Mouse (Mus musculus) spleen, adult 2 months (tissue): Measurements from ENCODE around the gene Klk1b9. TPM values are rescaled to one million over a fixed set of nuclear protein-coding genes. Genes with fewer than 3 reads are reported as not detected.
"Not testable (repeated sequence)": the region's sequence is repeated elsewhere in the genome, so short reads cannot be mapped to it uniquely, and the experiment has no call there.

Experiments
- DNase-seq, 2 experiments: peaks; one replicate each; pipeline versions ENCODE4 v3.0.0 to v3.0.0-alpha.2; 2012 to 2021; ENCODE audit warnings: low spot score in 2 of 2, low read depth in 1 of 2
- H3K27ac ChIP-seq: fragments of 200-500 bp; 2 replicates; pipeline ENCODE4 v1.5.1; 2012; ENCODE audit warnings: low read length, inconsistent platforms; ENCODE audit not compliant: insufficient read depth
- H3K27me3 ChIP-seq: fragments of 200-500 bp; 2 replicates; pipeline ENCODE4 v1.6.1; 2012; ENCODE audit warnings: mild to moderate bottlenecking, moderate library complexity, low read length, inconsistent platforms; ENCODE audit not compliant: control insufficient read depth, insufficient read depth
- H3K36me3 ChIP-seq: fragments of 200-500 bp; 2 replicates; pipeline ENCODE4 v1.6.1; 2012; ENCODE audit warnings: mild to moderate bottlenecking, low read length, inconsistent platforms; ENCODE audit not compliant: control insufficient read depth, insufficient read depth
- H3K4me1 ChIP-seq: fragments of 200-500 bp; 2 replicates; pipeline ENCODE4 v1.6.1; 2011; ENCODE audit warnings: inconsistent platforms; ENCODE audit not compliant: control insufficient read depth, insufficient read depth, insufficient read length
- H3K4me3 ChIP-seq: fragments of 200-500 bp; 2 replicates; pipeline ENCODE4 v1.5.1; 2011; ENCODE audit warnings: mild to moderate bottlenecking, inconsistent platforms; ENCODE audit not compliant: insufficient read depth, insufficient read length; ENCODE audit errors: extremely low read depth
- CTCF ChIP-seq: fragments of 200-500 bp; IDR thresholded peaks from 2 replicates; pipeline ENCODE4 v1.5.1; 2011; ENCODE audit warnings: mild to moderate bottlenecking, inconsistent platforms; ENCODE audit not compliant: insufficient read depth, insufficient read length, insufficient replicate concordance; ENCODE audit errors: extremely low read depth
- POLR2A ChIP-seq: fragments of 200-500 bp; IDR thresholded peaks from 2 replicates; pipeline ENCODE4 v1.6.1; 2011; ENCODE audit warnings: low read depth, low read length, inconsistent platforms
- WGBS: fragments of 180-500 bp; shearing (Covaris S2); methylation state at CpG from one replicate; pipeline ENCODE4 v1.1.7; 2018; 5-methylcytosine and 5-hydroxymethylcytosine counted together
- polyA plus RNA-seq: library from polyadenylated mRNA; depleted of rRNA; stranded (reverse); fragments of >200 nt; gene quantifications from 2 replicates; pipeline ENCODE4 v1.2.3, GENCODE M21; 2012; rRNA removed

Klk1b9 gene
- polyA plus RNA-seq: 0.22 TPM in 1 of 2 replicates, not detected in the other

- not testable (repeated sequence) for H3K27ac ChIP-seq, H3K4me3 ChIP-seq, H3K36me3 ChIP-seq, H3K27me3 ChIP-seq, DNase-seq, H3K4me1 ChIP-seq
- 82% methylated on average over 1 of the region's 1 CpGs for WGBS
These were observed at the start of gene Klk1b9 for GRCm38 (mm10) chr7:43975761-43976160. Gene Klk1b9, plus strand, starts transcription at chr7:43976061.

GRCm38 (mm10) chr7:43928521-43928920 is 47.3 kb upstream of the Klk1b9 start:
- H3K4me1 ChIP-seq: no peaks in the 10 kb centered on the region
- DNase-seq: no peak
- no peaks in the 10 kb centered on the region for H3K36me3 ChIP-seq
- H3K27me3 ChIP-seq: no peaks in the 10 kb centered on the region
- no peak overlapping the region for H3K27ac ChIP-seq
- WGBS: 50% methylated on average over 4 of the region's 4 CpGs
- H3K4me3 ChIP-seq: no peak overlapping the region
- no peak for TF ChIP-seq CTCF
- no peak for TF ChIP-seq POLR2A

- no peak for DNase-seq
- Histone ChIP-seq H3K36me3 (no peaks in the 10 kb centered on the region), H3K4me3 (no peak overlapping the region), H3K27ac (no peak overlapping the region), H3K27me3 (no peaks in the 10 kb centered on the region), H3K4me1 (no peaks in the 10 kb centered on the region)
- TF ChIP-seq CTCF (no peak), POLR2A (no peak)
- WGBS: 76% methylated on average over 4 of the region's 4 CpGs
These were observed 43.5 kb upstream of the Klk1b9 start for GRCm38 (mm10) chr7:43932337-43932736.

GRCm38 (mm10) chr7:43933440-43933839 is 42.4 kb upstream of the Klk1b9 start, which contains the start of gene Klk15:
Gene Klk15, plus strand, starts transcription at chr7:43933740.
- 81% methylated on average over 3 of the region's 3 CpGs for WGBS
- Histone ChIP-seq H3K4me3 (no peak within 1 kb of the TSS), H3K27me3 (no peaks in the 10 kb centered on the region), H3K36me3 (no peaks in the 10 kb centered on the region), H3K27ac (no peak within 1 kb of the TSS), H3K4me1 (no peaks in the 10 kb centered on the region)
- no peak for TF ChIP-seq POLR2A
- no peak for TF ChIP-seq CTCF
- no peak for DNase-seq

GRCm38 (mm10) chr7:43934747-43935146 is 41.1 kb upstream of the Klk1b9 start:
- Histone ChIP-seq H3K36me3 (no peaks in the 10 kb centered on the region), H3K27ac (no peak overlapping the region), H3K4me1 (no peaks in the 10 kb centered on the region), H3K4me3 (no peak overlapping the region), H3K27me3 (no peaks in the 10 kb centered on the region)
- no peak for DNase-seq
- WGBS: 56% methylated on average over 3 of the region's 3 CpGs
- TF ChIP-seq POLR2A (no peak), CTCF (no peak)

- H3K4me3 ChIP-seq: no peak overlapping the region
- H3K36me3 ChIP-seq: no peaks in the 10 kb centered on the region
- H3K4me1 ChIP-seq: no peaks in the 10 kb centered on the region
- no peak for TF ChIP-seq POLR2A
- no peak for DNase-seq
- H3K27ac ChIP-seq: no peak overlapping the region
- H3K27me3 ChIP-seq: no peaks in the 10 kb centered on the region
- 83% methylated on average over 14 of the region's 14 CpGs for whole genome bisulfite sequencing
These were observed 39.3 kb upstream of the Klk1b9 start for GRCm38 (mm10) chr7:43936551-43936950.

- H3K4me1 ChIP-seq, H3K4me3 ChIP-seq, H3K36me3 ChIP-seq, H3K27ac ChIP-seq, DNase-seq, H3K27me3 ChIP-seq: not testable (repeated sequence)
- 63% methylated on average over 3 of the region's 3 CpGs for WGBS
These were observed 33.6 kb upstream of the Klk1b9 start for GRCm38 (mm10) chr7:43942293-43942692.

GRCm38 (mm10) chr7:43944727-43945264 is 31.1 kb upstream of the Klk1b9 start:
- H3K27ac ChIP-seq: no peak overlapping the region
- 71% methylated on average over 3 of the region's 3 CpGs for WGBS

More at GRCm38 (mm10) chr7:43944727-43945264, 31.1 kb upstream of the Klk1b9 start:
- Histone ChIP-seq H3K4me1 (no peaks in the 10 kb centered on the region), H3K27me3 (no peaks in the 10 kb centered on the region), H3K36me3 (no peaks in the 10 kb centered on the region), H3K4me3 (no peak overlapping the region)
- TF ChIP-seq POLR2A (no peak), CTCF (no peak)
- DNase-seq: no peak
